Mouse (Mus musculus): ENCODE results near the gene Actb. TPM values are rescaled to one million over a fixed set of nuclear protein-coding genes. Genes with fewer than 3 reads are reported as not detected.

Actb gene
- polyA plus RNA-seq, 1 experiment, result 1,383 TPM

DNA sequence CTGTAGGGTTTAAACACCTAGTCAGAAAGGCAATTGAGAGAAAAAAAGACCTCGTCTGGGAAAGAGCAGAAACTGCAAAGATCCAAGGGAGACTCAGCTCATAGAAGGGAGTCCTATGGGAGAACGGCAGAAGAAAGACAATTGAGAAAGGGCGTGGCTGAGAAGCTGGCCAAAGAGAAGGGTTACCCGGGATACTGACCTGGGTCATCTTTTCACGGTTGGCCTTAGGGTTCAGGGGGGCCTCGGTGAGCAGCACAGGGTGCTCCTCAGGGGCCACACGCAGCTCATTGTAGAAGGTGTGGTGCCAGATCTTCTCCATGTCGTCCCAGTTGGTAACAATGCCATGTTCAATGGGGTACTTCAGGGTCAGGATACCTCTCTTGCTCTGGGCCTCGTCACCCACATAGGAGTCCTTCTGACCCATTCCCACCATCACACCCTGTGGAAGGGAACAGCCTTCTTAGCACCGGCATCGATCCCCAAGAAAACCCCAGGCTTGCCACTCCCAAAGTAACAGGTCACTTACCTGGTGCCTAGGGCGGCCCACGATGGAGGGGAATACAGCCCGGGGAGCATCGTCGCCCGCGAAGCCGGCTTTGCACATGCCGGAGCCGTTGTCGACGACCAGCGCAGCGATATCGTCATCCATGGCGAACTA lies 1.4 kb downstream of the Actb start:
- no peak for TF ChIP-seq CTCF (IDR thresholded peaks at IDR 0.05; ENCODE audit: control insufficient read depth, insufficient read depth, insufficient replicate concordance, low read depth, low read length)
- no peak for TF ChIP-seq POLR2A (IDR thresholded peaks at IDR 0.05; ENCODE audit: control insufficient read depth, low read depth, low read length)
- Histone ChIP-seq H3K27me3 (ENCODE audit: control insufficient read depth, insufficient read depth, low read length) (no peaks in the 10 kb centered on the region; the same call in 1 of the 2 replicates), H3K36me3 (ENCODE audit: control insufficient read depth, insufficient read depth, low read length) (no peaks in the 10 kb centered on the region; the same call in 1 of the 2 replicates), H3K4me3 (ENCODE audit: control insufficient read depth, low read depth, low read length) (peak overlapping the region; percentile 100), H3K4me1 (ENCODE audit: control insufficient read depth, insufficient read depth, low read length) (peaks cover 20% of the 10 kb centered on the region), H3K27ac (ENCODE audit: control insufficient read depth, insufficient read depth, low read depth, low read length) (peak overlapping the region; percentile 91)

GRCm38 (mm10) chr5:142904208-142905037 lies 2.1 kb downstream of the Actb start:
- peak overlapping the region; percentile 91 for H3K27ac ChIP-seq (ENCODE audit: control insufficient read depth, insufficient read depth, low read depth, low read length)
- H3K4me1 ChIP-seq (ENCODE audit: control insufficient read depth, insufficient read depth, low read length), result peaks cover 13% of the 10 kb centered on the region
- no peaks in the 10 kb centered on the region; the same call in 1 of the 2 replicates for H3K36me3 ChIP-seq (ENCODE audit: control insufficient read depth, insufficient read depth, low read length)
- peak; percentile 37; the same call in 1 of the 2 replicates for TF ChIP-seq POLR2A (IDR thresholded peaks at IDR 0.05; ENCODE audit: control insufficient read depth, low read depth, low read length)
- TF ChIP-seq CTCF (IDR thresholded peaks at IDR 0.05; ENCODE audit: control insufficient read depth, insufficient read depth, insufficient replicate concordance, low read depth, low read length), result no peak
- no peaks in the 10 kb centered on the region; the same call in 1 of the 2 replicates for H3K27me3 ChIP-seq (ENCODE audit: control insufficient read depth, insufficient read depth, low read length)
- H3K4me3 ChIP-seq (ENCODE audit: control insufficient read depth, low read depth, low read length), result peak overlapping the region; percentile 100

- H3K4me3 ChIP-seq (ENCODE audit: control insufficient read depth, low read depth, low read length), result peak overlapping the region; percentile 35
- peaks cover 11% of the 10 kb centered on the region for H3K4me1 ChIP-seq (ENCODE audit: control insufficient read depth, insufficient read depth, low read length)
- no peak overlapping the region for H3K27ac ChIP-seq (ENCODE audit: control insufficient read depth, insufficient read depth, low read depth, low read length)
- no peaks in the 10 kb centered on the region; the same call in 1 of the 2 replicates for H3K27me3 ChIP-seq (ENCODE audit: control insufficient read depth, insufficient read depth, low read length)
- H3K36me3 ChIP-seq (ENCODE audit: control insufficient read depth, insufficient read depth, low read length), result no peaks in the 10 kb centered on the region; the same call in 1 of the 2 replicates
- no peak for TF ChIP-seq POLR2A (IDR thresholded peaks at IDR 0.05; ENCODE audit: control insufficient read depth, low read depth, low read length)
- no peak for TF ChIP-seq CTCF (IDR thresholded peaks at IDR 0.05; ENCODE audit: control insufficient read depth, insufficient read depth, insufficient replicate concordance, low read depth, low read length)
These were observed 2.9 kb downstream of the Actb start for GRCm38 (mm10) chr5:142903470-142904207.

DNA sequence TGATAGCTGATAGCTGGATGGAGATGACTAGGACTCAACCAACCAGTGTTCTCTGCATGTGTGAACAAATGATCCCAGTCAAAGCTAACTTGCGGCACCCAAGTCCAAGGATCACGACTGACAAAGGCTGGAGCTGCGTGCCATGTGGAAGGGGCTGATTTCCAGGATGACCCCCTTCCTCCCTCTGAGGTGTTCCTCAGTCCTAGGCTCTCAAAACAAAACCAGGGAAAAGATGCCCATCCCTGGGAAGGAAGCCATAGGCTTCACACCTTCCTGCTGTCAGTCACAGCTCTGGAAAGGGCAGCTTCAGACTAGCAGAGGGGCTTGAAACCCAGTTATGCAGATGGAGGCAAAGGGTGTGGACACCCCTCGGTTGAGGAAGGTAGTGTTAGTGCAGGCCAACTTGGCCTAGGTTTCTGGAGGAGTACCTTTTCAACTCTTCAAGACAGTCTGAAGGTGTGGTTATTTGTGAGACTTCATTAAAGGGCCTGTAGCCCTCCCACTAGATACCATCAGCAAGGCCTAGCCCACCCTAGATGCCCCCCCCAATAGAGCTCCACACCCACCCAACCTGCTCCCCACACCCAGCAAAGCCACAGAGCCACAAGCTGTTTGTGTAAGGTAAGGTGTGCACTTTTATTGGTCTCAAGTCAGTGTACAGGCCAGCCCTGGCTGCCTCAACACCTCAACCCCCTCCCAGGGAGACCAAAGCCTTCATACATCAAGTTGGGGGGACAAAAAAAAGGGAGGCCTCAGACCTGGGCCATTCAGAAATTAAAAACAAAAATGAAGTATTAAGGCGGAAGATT lies 3.8 kb downstream of the Actb start:
- TF ChIP-seq CTCF (IDR thresholded peaks at IDR 0.05; ENCODE audit: control insufficient read depth, insufficient read depth, insufficient replicate concordance, low read depth, low read length), result no peak
- TF ChIP-seq POLR2A (IDR thresholded peaks at IDR 0.05; ENCODE audit: control insufficient read depth, low read depth, low read length), result peak; percentile 45; the same call in 1 of the 2 replicates
- no peak overlapping the region for H3K27ac ChIP-seq (ENCODE audit: control insufficient read depth, insufficient read depth, low read depth, low read length)

GRCm38 (mm10) chr5:142901846-142902505 lies 4.6 kb downstream of the Actb start:
- Histone ChIP-seq H3K36me3 (ENCODE audit: control insufficient read depth, insufficient read depth, low read length) (no peaks in the 10 kb centered on the region; the same call in 1 of the 2 replicates), H3K27me3 (ENCODE audit: control insufficient read depth, insufficient read depth, low read length) (no peaks in the 10 kb centered on the region; the same call in 1 of the 2 replicates), H3K4me1 (ENCODE audit: control insufficient read depth, insufficient read depth, low read length) (peaks cover 4% of the 10 kb centered on the region), H3K4me3 (ENCODE audit: control insufficient read depth, low read depth, low read length) (no peak overlapping the region), H3K27ac (ENCODE audit: control insufficient read depth, insufficient read depth, low read depth, low read length) (peak overlapping the region; percentile 29; the same call in 1 of the 2 replicates)
- TF ChIP-seq CTCF (IDR thresholded peaks at IDR 0.05; ENCODE audit: control insufficient read depth, insufficient read depth, insufficient replicate concordance, low read depth, low read length) (no peak), POLR2A (IDR thresholded peaks at IDR 0.05; ENCODE audit: control insufficient read depth, low read depth, low read length) (no peak)

More for the DNA sequence above, 3.8 kb downstream of the Actb start:
- no peak overlapping the region for H3K4me3 ChIP-seq (ENCODE audit: control insufficient read depth, low read depth, low read length)
- H3K4me1 ChIP-seq (ENCODE audit: control insufficient read depth, insufficient read depth, low read length), result peaks cover 5% of the 10 kb centered on the region
- H3K36me3 ChIP-seq (ENCODE audit: control insufficient read depth, insufficient read depth, low read length), result no peaks in the 10 kb centered on the region; the same call in 1 of the 2 replicates
- H3K27me3 ChIP-seq (ENCODE audit: control insufficient read depth, insufficient read depth, low read length), result no peaks in the 10 kb centered on the region; the same call in 1 of the 2 replicates

GRCm38 (mm10) chr5:142901355-142901802 lies 5.2 kb downstream of the Actb start:
- H3K27me3 ChIP-seq (ENCODE audit: control insufficient read depth, insufficient read depth, low read length), result no peaks in the 10 kb centered on the region; the same call in 1 of the 2 replicates
- peaks cover 2% of the 10 kb centered on the region for H3K4me1 ChIP-seq (ENCODE audit: control insufficient read depth, insufficient read depth, low read length)
- peak overlapping the region; percentile 10; the same call in 1 of the 2 replicates for H3K27ac ChIP-seq (ENCODE audit: control insufficient read depth, insufficient read depth, low read depth, low read length)
- H3K36me3 ChIP-seq (ENCODE audit: control insufficient read depth, insufficient read depth, low read length), result no peaks in the 10 kb centered on the region; the same call in 1 of the 2 replicates
- H3K4me3 ChIP-seq (ENCODE audit: control insufficient read depth, low read depth, low read length), result no peak overlapping the region
- no peak for TF ChIP-seq CTCF (IDR thresholded peaks at IDR 0.05; ENCODE audit: control insufficient read depth, insufficient read depth, insufficient replicate concordance, low read depth, low read length)
- no peak for TF ChIP-seq POLR2A (IDR thresholded peaks at IDR 0.05; ENCODE audit: control insufficient read depth, low read depth, low read length)

Data from testis, adult 2 months (tissue).